Mouse (Mus musculus) forebrain, embryonic 12.5 days (tissue): Measurements from ENCODE around the gene Kif16b. TPM values are rescaled to one million over a fixed set of nuclear protein-coding genes. Genes with fewer than 3 reads are reported as not detected.

Experiments
- ATAC-seq: fragments of 200-750 bp; cut with Nextera tagmentation; 2 replicates; pipeline ENCODE4 v1.8.0; 2017; ENCODE audit warnings: moderate TSS enrichment; ENCODE audit not compliant: low FRiP score
- H3K27ac ChIP-seq: fragments of 300-500 bp; sonication (generic); 2 replicates; pipeline ENCODE4 v1.5.1; 2016; ENCODE audit warnings: mild to moderate bottlenecking
- H3K27me3 ChIP-seq: fragments of 300-500 bp; sonication (generic); 2 replicates; pipeline ENCODE4 v1.6.1; 2016; ENCODE audit warnings: mild to moderate bottlenecking
- H3K36me3 ChIP-seq: fragments of 300-500 bp; sonication (generic); replicated peaks from 2 replicates; pipeline ENCODE4 v1.6.1; 2016; ENCODE audit warnings: mild to moderate bottlenecking
- H3K4me1 ChIP-seq: fragments of 300-500 bp; sonication (generic); 2 replicates; pipeline ENCODE4 v1.6.1; 2016
- H3K4me2 ChIP-seq: fragments of 300-500 bp; sonication (generic); 2 replicates; pipeline ENCODE4 v1.6.1; 2016; ENCODE audit warnings: mild to moderate bottlenecking, moderate library complexity
- H3K4me3 ChIP-seq: fragments of 300-500 bp; sonication (generic); replicated peaks from 2 replicates; pipeline ENCODE4 v1.5.1; 2016; ENCODE audit warnings: mild to moderate bottlenecking
- H3K9ac ChIP-seq: fragments of 300-500 bp; sonication (generic); 2 replicates; pipeline ENCODE4 v1.6.1; 2016; ENCODE audit warnings: mild to moderate bottlenecking
- H3K9me3 ChIP-seq: fragments of 300-500 bp; sonication (generic); 2 replicates; pipeline ENCODE4 v1.6.1; 2016
- WGBS: fragments of 180-500 bp; shearing (Covaris S2); methylation state at CpG from one replicate; pipeline ENCODE4 v1.1.7; 2016; 5-methylcytosine and 5-hydroxymethylcytosine counted together
- polyA plus RNA-seq: library from polyadenylated mRNA; unstranded; fragments of >200 nt; fragmentation: Nextera tagmentation; extraction: Ambion mirVana; gene quantifications from 2 replicates; pipeline ENCODE4 v1.2.1, GENCODE M21; 2016

The Kif16b gene
- polyA plus RNA-seq, 1 experiment from 2014 or later = 7.3 TPM

GRCm38 (mm10) chr2:142687936-142688514 is 213.3 kb downstream of the Kif16b start:
- 84% methylated on average over 4 of the region's 4 CpGs for WGBS
- Histone ChIP-seq H3K27ac (no peak overlapping the region), H3K9ac (no peak overlapping the region), H3K9me3 (no peaks in the 10 kb centered on the region), H3K4me1 (no peaks in the 10 kb centered on the region), H3K36me3 (no peaks in the 10 kb centered on the region), H3K27me3 (no peaks in the 10 kb centered on the region), H3K4me3 (no peak overlapping the region), H3K4me2 (no peak overlapping the region)
- ATAC-seq = no peak

DNA sequence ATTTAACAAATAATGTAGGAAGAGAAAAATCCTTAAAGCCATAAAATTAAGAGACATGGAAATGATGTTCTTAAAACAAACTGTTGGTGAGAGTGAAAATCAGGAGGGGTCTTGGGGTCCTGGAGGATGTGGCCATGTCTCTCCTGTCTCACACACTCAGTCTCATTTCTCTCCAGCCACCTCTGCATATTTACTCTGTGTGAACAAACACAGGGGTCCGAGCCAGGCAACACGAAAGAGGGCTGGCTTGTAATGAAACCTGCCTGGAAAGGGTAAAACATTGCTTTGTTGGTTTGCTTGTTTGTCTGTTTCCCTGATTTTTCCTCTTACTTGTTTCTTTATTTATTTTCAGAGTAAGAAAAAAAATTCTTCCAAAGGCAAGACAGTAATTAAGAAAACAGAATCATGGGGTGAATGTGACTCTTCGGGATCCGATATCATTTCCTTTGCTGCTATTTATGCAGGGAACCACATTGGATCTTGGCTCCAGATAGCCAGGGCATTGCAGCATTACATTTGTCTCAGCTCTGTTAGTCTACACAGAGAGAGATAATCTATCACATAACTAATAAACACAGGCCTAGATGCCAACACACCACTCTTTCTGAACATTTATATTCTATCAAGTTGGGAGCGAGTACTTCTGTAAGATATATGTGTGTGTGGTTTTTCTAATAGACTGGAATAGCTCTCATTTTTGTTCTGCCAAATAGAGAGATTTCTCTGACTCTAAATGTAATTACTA is 218.2 kb downstream of the Kif16b start:
- H3K9ac ChIP-seq = no peak overlapping the region
- WGBS = 93% methylated on average over 5 of the region's 5 CpGs
- no peak overlapping the region for H3K4me3 ChIP-seq
- no peaks in the 10 kb centered on the region for H3K9me3 ChIP-seq
- no peaks in the 10 kb centered on the region for H3K4me1 ChIP-seq
- no peak overlapping the region for H3K4me2 ChIP-seq
- H3K27ac ChIP-seq = no peak overlapping the region
- H3K36me3 ChIP-seq = no peaks in the 10 kb centered on the region
- no peak for ATAC-seq
- no peaks in the 10 kb centered on the region for H3K27me3 ChIP-seq

GRCm38 (mm10) chr2:142668426-142668825 is 232.9 kb downstream of the Kif16b start:
- ATAC-seq = no peak
- H3K36me3 ChIP-seq = no peaks in the 10 kb centered on the region
- no peak overlapping the region for H3K27ac ChIP-seq
- no peaks in the 10 kb centered on the region for H3K27me3 ChIP-seq
- H3K4me2 ChIP-seq = no peak overlapping the region
- no peak overlapping the region for H3K4me3 ChIP-seq
- H3K9me3 ChIP-seq = no peaks in the 10 kb centered on the region
- H3K4me1 ChIP-seq = no peaks in the 10 kb centered on the region
- 84% methylated on average over 3 of the region's 3 CpGs for WGBS
- no peak overlapping the region for H3K9ac ChIP-seq

DNA sequence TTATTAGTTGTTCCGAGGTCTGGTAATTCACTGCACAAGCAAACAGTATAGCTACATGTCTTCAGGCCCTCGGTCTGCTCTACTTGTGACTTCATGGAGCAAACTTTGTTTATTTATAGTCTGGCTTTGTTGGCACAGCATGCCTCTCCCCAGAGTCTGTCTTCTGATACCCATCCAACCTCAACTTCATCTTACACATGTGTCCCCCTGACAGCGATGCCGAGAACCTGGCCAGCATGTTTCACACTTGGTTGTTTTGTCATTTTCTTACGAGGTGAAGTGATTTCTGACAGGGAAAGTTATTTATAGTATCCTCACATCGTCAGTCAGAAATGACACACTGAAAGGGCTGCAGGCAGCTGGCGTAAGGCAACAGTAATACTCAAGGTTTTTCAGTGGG is 249.7 kb downstream of the Kif16b start:
- H3K9ac ChIP-seq = no peak overlapping the region
- no peak overlapping the region for H3K4me2 ChIP-seq
- H3K27me3 ChIP-seq = no peaks in the 10 kb centered on the region
- 81% methylated on average over 7 of the region's 7 CpGs for WGBS
- H3K9me3 ChIP-seq = no peaks in the 10 kb centered on the region
- H3K4me1 ChIP-seq = peaks cover 5% of the 10 kb centered on the region
- H3K36me3 ChIP-seq = 0 out of 2 replicates have a peak, but pooled peaks cover 4% of the 10 kb centered on the region
- no peak for ATAC-seq
- H3K27ac ChIP-seq = no peak overlapping the region
- H3K4me3 ChIP-seq = no peak overlapping the region

GRCm38 (mm10) chr2:142648023-142648453 is 253.3 kb downstream of the Kif16b start:
- peak; percentile 52; the same call in 1 of the 2 replicates for ATAC-seq
- 54% methylated on average over 8 of the region's 8 CpGs for WGBS

DNA sequence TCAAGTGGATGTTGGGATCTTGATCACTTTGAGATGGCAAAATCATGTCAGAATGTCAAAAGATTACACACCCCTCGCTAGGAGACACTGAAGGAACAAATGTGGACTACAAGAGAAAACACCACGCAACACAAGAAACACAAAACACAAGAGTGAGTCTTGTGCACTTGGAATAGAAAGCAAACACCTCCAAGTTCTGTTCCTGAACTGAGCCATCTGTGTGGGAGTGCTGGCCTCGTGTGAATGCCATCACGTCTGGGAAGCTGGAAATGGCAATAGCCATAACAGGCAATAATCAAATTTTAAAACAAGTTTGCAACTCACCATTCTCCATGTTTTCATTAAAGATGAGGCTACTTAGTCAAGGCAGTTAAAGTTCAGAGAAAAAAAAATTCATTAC is 254.5 kb downstream of the Kif16b start:
- Histone ChIP-seq H3K4me1 (peaks cover 5% of the 10 kb centered on the region), H3K36me3 (no peaks in the 10 kb centered on the region), H3K27ac (no peak overlapping the region), H3K4me2 (no peak overlapping the region), H3K9ac (no peak overlapping the region), H3K4me3 (no peak overlapping the region), H3K9me3 (no peaks in the 10 kb centered on the region), H3K27me3 (no peaks in the 10 kb centered on the region)
- WGBS = 85% methylated on average over 4 of the region's 4 CpGs
- no peak for ATAC-seq

More at GRCm38 (mm10) chr2:142648023-142648453, 253.3 kb downstream of the Kif16b start:
- Histone ChIP-seq H3K4me2 (no peak overlapping the region), H3K9me3 (no peaks in the 10 kb centered on the region), H3K36me3 (no peaks in the 10 kb centered on the region), H3K27me3 (no peaks in the 10 kb centered on the region), H3K9ac (no peak overlapping the region), H3K27ac (no peak overlapping the region), H3K4me1 (peaks cover 5% of the 10 kb centered on the region), H3K4me3 (no peak overlapping the region)

DNA sequence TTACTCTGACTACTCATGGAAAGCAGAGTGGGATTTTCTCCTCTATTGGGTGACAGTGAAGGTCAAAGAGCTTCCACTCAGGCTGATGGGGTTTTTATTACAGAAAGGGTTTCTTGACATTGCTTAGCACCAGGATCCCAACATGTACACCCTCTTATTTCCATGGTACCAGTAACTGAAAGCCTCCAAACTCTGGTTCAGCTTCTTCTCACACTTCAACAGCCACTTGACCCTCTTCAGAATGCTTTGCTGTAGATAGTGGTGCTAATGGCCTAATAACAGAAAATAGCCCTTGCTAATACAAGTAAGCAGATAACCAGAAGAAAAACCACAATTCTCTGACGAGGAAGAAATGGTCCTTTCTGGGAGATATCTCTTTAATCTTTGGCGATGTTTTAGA is 259.6 kb downstream of the Kif16b start:
- Histone ChIP-seq H3K27ac (no peak overlapping the region), H3K9ac (no peak overlapping the region), H3K4me1 (no peaks in the 10 kb centered on the region), H3K36me3 (no peaks in the 10 kb centered on the region), H3K27me3 (no peaks in the 10 kb centered on the region), H3K4me3 (no peak overlapping the region), H3K4me2 (no peak overlapping the region), H3K9me3 (no peaks in the 10 kb centered on the region)
- no peak for ATAC-seq
- WGBS = 83% methylated on average over 2 of the region's 2 CpGs

DNA sequence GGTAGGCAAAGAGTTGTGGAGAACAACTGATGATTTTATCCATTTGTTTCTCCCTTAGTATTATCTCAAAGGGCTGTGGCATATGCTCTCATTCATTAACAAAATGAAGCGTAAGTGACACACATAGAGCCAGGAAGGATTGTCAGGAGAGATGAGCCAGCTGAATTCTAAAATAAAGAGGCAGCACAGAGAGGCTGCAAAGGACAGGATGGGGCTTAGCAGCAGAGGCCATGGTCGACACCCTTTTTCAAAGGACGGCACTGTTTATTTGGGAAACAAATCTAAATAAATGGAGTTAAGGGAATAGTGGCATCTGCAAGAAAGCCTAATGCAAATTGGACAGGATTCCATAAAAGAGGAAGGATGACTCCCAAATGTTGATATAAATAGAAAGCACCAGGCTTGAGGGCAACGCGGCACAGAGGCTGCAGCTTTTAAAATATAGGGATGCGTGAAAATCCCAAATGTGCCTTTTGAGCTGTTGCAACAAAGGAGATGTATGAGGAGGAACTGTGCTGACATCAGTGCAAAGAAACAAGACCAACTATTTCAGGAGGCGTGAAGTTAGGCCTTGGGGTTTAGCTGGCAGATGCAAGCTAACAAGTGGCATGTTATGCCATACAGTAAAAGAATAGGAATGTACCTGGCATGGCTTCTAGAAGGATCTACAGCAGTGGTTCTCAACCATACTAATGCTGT is 265.6 kb downstream of the Kif16b start:
- 83% methylated on average over 7 of the region's 7 CpGs for WGBS
- Histone ChIP-seq H3K9ac (no peak overlapping the region), H3K36me3 (no peaks in the 10 kb centered on the region), H3K4me3 (no peak overlapping the region), H3K9me3 (no peaks in the 10 kb centered on the region), H3K27me3 (no peaks in the 10 kb centered on the region), H3K4me2 (no peak overlapping the region), H3K4me1 (peaks cover 18% of the 10 kb centered on the region), H3K27ac (no peak overlapping the region)
- no peak for ATAC-seq

- WGBS = 51% methylated on average over 6 of the region's 6 CpGs
- Histone ChIP-seq H3K4me3 (no peak overlapping the region), H3K9me3 (no peaks in the 10 kb centered on the region), H3K36me3 (no peaks in the 10 kb centered on the region), H3K4me1 (peaks cover 18% of the 10 kb centered on the region), H3K27ac (no peak overlapping the region), H3K9ac (no peak overlapping the region), H3K4me2 (no peak overlapping the region), H3K27me3 (no peaks in the 10 kb centered on the region)
- no peak for ATAC-seq
Observed at GRCm38 (mm10) chr2:142633996-142634559, 267.3 kb downstream of the Kif16b start.

DNA sequence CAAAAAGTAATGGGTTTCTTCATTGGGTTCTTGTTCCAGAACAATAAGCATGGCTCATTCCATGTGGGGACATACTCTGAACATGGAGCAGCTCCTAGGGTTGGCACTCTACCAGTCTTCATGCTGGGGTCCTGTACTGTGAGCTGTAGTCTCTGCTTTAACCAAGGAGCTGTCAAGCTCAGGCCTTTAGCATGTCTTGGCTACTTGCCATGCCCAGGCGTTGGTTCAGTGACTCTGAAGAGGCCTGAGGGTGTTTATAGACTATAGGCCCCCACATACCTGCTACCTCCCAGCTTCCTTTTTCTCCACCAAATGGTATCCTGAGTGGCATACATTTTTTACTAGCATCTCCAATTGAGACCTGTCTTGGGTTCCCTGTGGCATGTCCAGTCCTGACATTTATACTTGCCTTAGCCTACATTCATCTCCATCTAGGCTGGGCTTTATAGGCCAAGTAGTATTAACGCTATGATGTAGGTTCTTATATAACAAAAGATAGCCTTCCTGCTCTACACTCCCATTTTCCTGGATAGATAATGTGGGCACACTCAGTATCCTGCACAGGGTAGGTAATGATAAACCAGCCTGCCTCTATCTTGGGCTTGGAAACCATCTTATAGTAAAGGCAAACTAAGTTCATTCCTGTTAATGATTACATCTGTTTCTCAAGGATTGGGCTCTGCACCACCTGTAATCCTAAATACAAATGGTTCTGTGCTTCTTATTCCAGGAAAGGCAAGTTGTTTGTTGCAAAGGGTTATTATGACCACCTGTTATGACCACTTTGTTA is 271.6 kb downstream of the Kif16b start:
- no peak overlapping the region for H3K9ac ChIP-seq
- peaks cover 10% of the 10 kb centered on the region for H3K4me1 ChIP-seq
- H3K9me3 ChIP-seq = no peaks in the 10 kb centered on the region
- no peak for ATAC-seq
- H3K36me3 ChIP-seq = no peaks in the 10 kb centered on the region
- no peak overlapping the region for H3K27ac ChIP-seq
- H3K4me3 ChIP-seq = no peak overlapping the region
- 79% methylated on average over 2 of the region's 2 CpGs for WGBS
- H3K27me3 ChIP-seq = no peaks in the 10 kb centered on the region
- no peak overlapping the region for H3K4me2 ChIP-seq

DNA sequence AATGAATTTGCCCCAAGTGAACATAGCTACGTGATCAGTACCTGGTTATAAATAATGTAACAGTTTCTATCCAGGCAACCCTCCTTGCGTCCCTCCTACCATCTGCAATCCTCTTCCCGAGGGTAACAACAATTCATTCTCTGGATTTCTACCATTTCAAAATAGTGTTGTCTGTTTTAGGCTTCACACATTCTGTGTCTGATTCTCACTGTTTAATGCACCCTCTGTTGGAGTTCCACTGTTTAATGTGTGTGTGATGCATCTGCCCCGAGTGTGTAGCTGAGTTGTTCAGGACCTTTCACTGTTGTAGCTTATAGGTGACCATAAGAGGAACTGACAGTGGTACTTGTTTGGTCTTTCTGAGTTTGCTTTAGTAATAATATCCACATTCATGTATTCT is 275.6 kb downstream of the Kif16b start:
- Histone ChIP-seq H3K27ac (no peak overlapping the region), H3K36me3 (no peaks in the 10 kb centered on the region), H3K4me3 (no peak overlapping the region), H3K9me3 (no peaks in the 10 kb centered on the region), H3K27me3 (no peaks in the 10 kb centered on the region), H3K9ac (no peak overlapping the region), H3K4me2 (no peak overlapping the region), H3K4me1 (no peaks in the 10 kb centered on the region)
- no peak for ATAC-seq
- 82% methylated on average over 4 of the region's 4 CpGs for WGBS

DNA sequence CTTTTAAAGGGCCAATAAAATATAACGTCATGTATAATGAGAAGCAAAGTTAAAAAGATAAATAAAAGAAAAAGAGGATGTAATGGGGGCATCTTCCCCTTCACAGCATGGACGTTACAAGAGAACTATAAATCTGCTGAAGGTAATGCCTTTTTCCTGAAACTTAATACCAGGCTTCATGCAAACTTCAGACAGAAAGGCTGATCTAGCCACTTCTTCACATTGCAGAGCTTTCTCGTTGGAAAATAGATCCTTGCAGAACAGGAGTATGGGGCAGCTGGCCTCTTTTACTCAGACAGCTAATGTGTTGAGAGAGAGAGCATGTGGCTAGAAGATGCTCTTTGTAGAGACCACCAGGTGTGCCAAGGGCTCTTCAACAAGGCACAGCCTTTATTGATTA is 276.2 kb downstream of the Kif16b start:
- 80% methylated on average over 3 of the region's 3 CpGs for WGBS
- no peak overlapping the region for H3K9ac ChIP-seq
- H3K9me3 ChIP-seq = no peaks in the 10 kb centered on the region
- no peaks in the 10 kb centered on the region for H3K4me1 ChIP-seq
- no peaks in the 10 kb centered on the region for H3K36me3 ChIP-seq
- no peaks in the 10 kb centered on the region for H3K27me3 ChIP-seq
- H3K4me2 ChIP-seq = no peak overlapping the region
- H3K4me3 ChIP-seq = no peak overlapping the region
- no peak for ATAC-seq
- no peak overlapping the region for H3K27ac ChIP-seq
